Mouse (Mus musculus): ENCODE data around the gene Csrp2. TPM values are rescaled to one million over a fixed set of nuclear protein-coding genes. Genes with fewer than 3 reads are reported as not detected.

The Csrp2 gene
- total and polyA plus RNA-seq, 2 experiments from 2014 or later: 193 to 375 TPM

DNA sequence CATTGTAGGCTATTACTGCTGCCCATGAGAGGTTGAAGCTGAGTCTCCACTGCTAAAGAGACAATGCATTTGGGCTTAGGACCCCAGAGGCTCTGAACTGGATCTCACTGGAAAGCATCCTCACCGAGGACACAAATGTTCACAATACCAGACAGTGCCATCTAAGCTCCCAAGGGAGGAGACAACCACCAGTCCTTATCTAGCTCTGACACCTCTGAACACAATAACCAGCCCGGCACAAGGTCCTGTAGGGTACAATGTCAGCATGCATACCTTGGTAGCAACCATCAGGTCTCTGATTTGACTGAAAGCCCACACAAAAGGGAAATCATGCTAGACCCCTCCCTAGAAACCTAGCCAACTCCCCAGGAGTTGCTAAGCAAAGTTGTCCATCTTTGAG lies 59.8 kb downstream of the Csrp2 start:
- H3K4me2 ChIP-seq (ENCODE audit: low read depth, low read length): no peak overlapping the region
- DNase-seq (ENCODE audit: low spot score): no peak
- ATAC-seq (ENCODE audit: insufficient read depth, low read depth): no peak
- H3K27me3 ChIP-seq (ENCODE audit: control insufficient read depth, insufficient read depth, low read length): no peaks in the 10 kb centered on the region
- no peak overlapping the region for H3K4me3 ChIP-seq (ENCODE audit: low read depth, low read length)
- no peak for TF ChIP-seq EP300 (IDR thresholded peaks at IDR 0.05; ENCODE audit: low read depth)
- no peak for TF ChIP-seq CTCF (IDR thresholded peaks at IDR 0.05; ENCODE audit: low read depth)
- H3K9me3 ChIP-seq (replicated peaks; ENCODE audit: control insufficient read depth, low read length): no peaks in the 10 kb centered on the region
- H3K9ac ChIP-seq (replicated peaks; ENCODE audit: low read depth, low read length): no peak overlapping the region
- H3K36me3 ChIP-seq (replicated peaks; ENCODE audit: control insufficient read depth, insufficient read depth, low read length): peaks cover 27% of the 10 kb centered on the region
- H3K27ac ChIP-seq (ENCODE audit: low read depth): no peak overlapping the region
- no peaks in the 10 kb centered on the region for H3K4me1 ChIP-seq (ENCODE audit: control insufficient read depth, insufficient read depth)
- 41% methylated on average over 2 of the region's 2 CpGs for WGBS

DNA sequence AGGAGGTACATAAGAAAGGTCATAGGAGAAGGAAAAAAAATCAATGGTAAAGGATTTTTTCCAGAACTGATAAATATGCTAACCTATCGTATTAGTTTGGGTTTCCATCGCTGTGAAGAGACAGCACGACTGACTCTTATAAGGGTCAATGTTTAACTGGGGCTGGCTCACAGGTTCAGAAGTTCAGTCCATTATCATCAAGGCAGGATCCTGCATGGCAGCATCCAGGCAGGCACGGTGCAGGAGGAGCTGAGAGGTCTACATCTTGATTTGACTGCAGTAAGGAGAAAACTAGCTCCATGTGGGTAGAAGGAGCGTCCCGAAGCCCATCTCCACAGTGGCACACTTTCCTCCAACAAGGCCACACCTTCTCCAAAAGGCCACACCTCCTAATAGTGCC lies 60.9 kb downstream of the Csrp2 start:
- no peak overlapping the region for H3K4me3 ChIP-seq (ENCODE audit: low read depth, low read length)
- no peak overlapping the region for H3K9ac ChIP-seq (replicated peaks; ENCODE audit: low read depth, low read length)
- H3K4me2 ChIP-seq (ENCODE audit: low read depth, low read length): no peak overlapping the region
- DNase-seq (ENCODE audit: low spot score): no peak
- no peak overlapping the region for H3K27ac ChIP-seq (ENCODE audit: low read depth)
- 95% methylated on average over 6 of the region's 6 CpGs for WGBS
- H3K36me3 ChIP-seq (replicated peaks; ENCODE audit: control insufficient read depth, insufficient read depth, low read length): peaks cover 27% of the 10 kb centered on the region
- no peaks in the 10 kb centered on the region for H3K9me3 ChIP-seq (replicated peaks; ENCODE audit: control insufficient read depth, low read length)
- H3K27me3 ChIP-seq (ENCODE audit: control insufficient read depth, insufficient read depth, low read length): no peaks in the 10 kb centered on the region
- TF ChIP-seq CTCF (IDR thresholded peaks at IDR 0.05; ENCODE audit: low read depth) (no peak), EP300 (IDR thresholded peaks at IDR 0.05; ENCODE audit: low read depth) (no peak)
- no peak for ATAC-seq (ENCODE audit: insufficient read depth, low read depth)
- no peaks in the 10 kb centered on the region for H3K4me1 ChIP-seq (ENCODE audit: control insufficient read depth, insufficient read depth)

DNA sequence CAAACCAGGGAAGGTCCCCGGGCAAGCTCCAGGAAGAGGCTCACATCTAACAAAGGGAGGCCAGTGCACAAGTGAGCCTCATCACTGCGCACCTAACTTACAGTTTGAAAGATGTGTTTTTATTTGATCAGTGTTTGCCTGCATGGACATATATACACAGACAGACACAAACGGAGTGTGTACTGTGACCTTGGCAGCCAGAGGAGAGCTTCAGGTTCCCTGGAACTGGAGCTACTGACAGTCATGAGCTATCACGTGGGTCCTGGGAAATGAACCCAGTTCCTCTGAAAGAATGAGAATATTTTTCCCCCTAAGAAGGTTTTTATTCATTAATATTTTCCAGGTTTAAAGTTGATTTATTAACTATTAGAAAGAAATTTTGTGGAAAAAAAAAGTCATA lies 63.2 kb downstream of the Csrp2 start:
- peaks cover 21% of the 10 kb centered on the region for H3K36me3 ChIP-seq (replicated peaks; ENCODE audit: control insufficient read depth, insufficient read depth, low read length)
- no peak overlapping the region for H3K4me2 ChIP-seq (ENCODE audit: low read depth, low read length)
- H3K4me1 ChIP-seq (ENCODE audit: control insufficient read depth, insufficient read depth): 0 out of 2 replicates have a peak, but pooled peaks cover 13% of the 10 kb centered on the region
- H3K27ac ChIP-seq (ENCODE audit: low read depth): no peak overlapping the region
- H3K9me3 ChIP-seq (replicated peaks; ENCODE audit: control insufficient read depth, low read length): no peaks in the 10 kb centered on the region
- no peak for TF ChIP-seq EP300 (IDR thresholded peaks at IDR 0.05; ENCODE audit: low read depth)
- TF ChIP-seq CTCF (IDR thresholded peaks at IDR 0.05; ENCODE audit: low read depth): no peak
- no peak overlapping the region for H3K9ac ChIP-seq (replicated peaks; ENCODE audit: low read depth, low read length)
- no peaks in the 10 kb centered on the region for H3K27me3 ChIP-seq (ENCODE audit: control insufficient read depth, insufficient read depth, low read length)
- no peak overlapping the region for H3K4me3 ChIP-seq (ENCODE audit: low read depth, low read length)
- DNase-seq (ENCODE audit: low spot score) (no peak), ATAC-seq (ENCODE audit: insufficient read depth, low read depth) (no peak)
- WGBS: 74% methylated on average over 4 of the region's 4 CpGs

DNA sequence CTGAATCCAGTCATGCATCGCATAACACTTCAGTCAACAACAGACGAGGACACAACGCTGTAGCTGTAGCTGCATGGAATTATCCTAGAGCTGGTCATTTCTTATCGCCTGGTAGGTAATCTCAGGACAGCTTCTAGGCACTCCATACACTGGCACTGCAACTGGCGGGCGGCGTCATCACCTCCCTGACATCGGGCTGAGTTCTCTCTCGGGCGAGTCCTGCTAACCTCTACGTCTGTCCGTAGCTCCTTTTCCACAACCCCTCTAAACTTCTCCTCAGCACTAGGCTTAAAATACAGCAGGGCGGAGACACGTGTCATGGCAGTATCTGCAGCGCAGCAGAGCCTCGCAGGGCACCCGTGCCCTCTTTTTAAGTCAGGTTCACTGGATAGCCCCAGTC lies 67.1 kb downstream of the Csrp2 start:
- Histone ChIP-seq H3K4me3 (ENCODE audit: low read depth, low read length) (0 out of 2 replicates have a peak overlapping the region, but pooled peaks have one; percentile 2), H3K27me3 (ENCODE audit: control insufficient read depth, insufficient read depth, low read length) (no peaks in the 10 kb centered on the region), H3K4me2 (ENCODE audit: low read depth, low read length) (peak overlapping the region; percentile 50), H3K9me3 (replicated peaks; ENCODE audit: control insufficient read depth, low read length) (no peaks in the 10 kb centered on the region), H3K36me3 (replicated peaks; ENCODE audit: control insufficient read depth, insufficient read depth, low read length) (no peaks in the 10 kb centered on the region), H3K27ac (ENCODE audit: low read depth) (peak overlapping the region; percentile 65), H3K4me1 (ENCODE audit: control insufficient read depth, insufficient read depth) (peaks cover 13% of the 10 kb centered on the region; the same call in 1 of the 2 replicates), H3K9ac (replicated peaks; ENCODE audit: low read depth, low read length) (no peak overlapping the region)
- DNase-seq (ENCODE audit: low spot score) (peak; percentile 50), ATAC-seq (ENCODE audit: insufficient read depth, low read depth) (peak; percentile 86)
- WGBS: 40% methylated on average over 17 of the region's 17 CpGs
- TF ChIP-seq CTCF (IDR thresholded peaks at IDR 0.05; ENCODE audit: low read depth): no peak

Other genes starting within 250 kb of the Csrp2 start
- gene E2f7, start 174.3 kb upstream of the Csrp2 start, total RNA-seq (2014; rRNA removed; ENCODE audit: low replicate concordance): 6.1 and 17.1 TPM in 2 replicates
- gene E2f7, start 174.3 kb upstream of the Csrp2 start, polyA plus RNA-seq (2015; fragmentation: Nextera tagmentation; extraction: Ambion mirVana): 3.7 and 4.7 TPM in 2 replicates
- 26.8 and 35.5 TPM in 2 replicates for gene Zdhhc17, start 90.4 kb downstream of the Csrp2 start, total RNA-seq (2014; rRNA removed; ENCODE audit: low replicate concordance)
- 11.5 and 14.9 TPM in 2 replicates for gene Zdhhc17, start 90.4 kb downstream of the Csrp2 start, polyA plus RNA-seq (2015; fragmentation: Nextera tagmentation; extraction: Ambion mirVana)
- 110 and 114 TPM in 2 replicates for gene Osbpl8, start 245.0 kb downstream of the Csrp2 start, total RNA-seq (2014; rRNA removed; ENCODE audit: low replicate concordance)
- 26.3 and 30.8 TPM in 2 replicates for gene Osbpl8, start 245.0 kb downstream of the Csrp2 start, polyA plus RNA-seq (2015; fragmentation: Nextera tagmentation; extraction: Ambion mirVana)